8 mouse cellular contexts compared by ENCODE assay signal in the genomic region with DNA sequence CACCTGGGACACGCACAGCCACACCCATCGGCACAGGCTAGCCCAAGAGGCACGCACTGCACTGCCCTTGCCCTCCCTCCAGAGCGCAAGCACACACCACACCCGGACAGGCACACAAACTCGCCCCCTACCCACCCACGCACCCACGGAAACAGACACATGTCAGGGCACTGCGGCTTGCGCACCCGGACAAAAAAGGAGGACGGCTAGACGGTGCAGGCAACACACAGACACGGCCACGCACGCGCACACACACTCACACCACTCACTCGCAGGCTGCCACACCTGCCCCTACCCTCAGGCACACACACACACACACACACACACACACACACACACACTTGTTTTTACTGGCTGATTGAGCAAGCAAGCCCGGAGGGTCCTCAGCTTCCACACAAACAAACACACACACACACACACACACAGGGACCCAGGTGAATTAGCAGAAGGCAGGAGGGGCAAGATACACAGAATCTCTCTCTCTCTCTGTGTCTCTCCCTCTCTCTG. TPM values are rescaled to one million over a fixed set of nuclear protein-coding genes. Genes with fewer than 3 reads are reported as not detected.
DNase-seq lines count a peak whose midpoint lies in the region; TF ChIP-seq lines count a peak whose summit lies in the region.
"Not testable (repeated sequence)": the region's sequence is repeated elsewhere in the genome, so short reads cannot be mapped to it uniquely, and the experiment has no call there.

No protein-coding gene starts in this region.

- not testable (repeated sequence) for H3K27ac ChIP-seq in layer of hippocampus, adult 2 months

- H3K4me3 ChIP-seq in layer of hippocampus, adult 2 months = not testable (repeated sequence)

- not testable (repeated sequence) for TF ChIP-seq CTCF in layer of hippocampus, adult 2 months (conservative IDR thresholded peaks at IDR 0.05)

- DNase-seq in T-cell, adult 2 months (ENCODE audit: low spot score) = peak; percentile 52
- DNase-seq in cerebellum, adult 9-11 months = peak; percentile 49
- peak; percentile 35 to 37 for DNase-seq in gastrocnemius, adult 8-10 months (ENCODE audit: low spot score in 2 of 2)
- peak; percentile 48 for DNase-seq in kidney, adult 11 months
- DNase-seq in layer of hippocampus, adult 2 months (ENCODE audit: low spot score in 2 of 2) = peak; percentile 16 to 23
- peak; percentile 1 for DNase-seq in lung, postnatal 10 days
- DNase-seq in spleen, adult 12 weeks (ENCODE audit: low spot score) = peak; percentile 12
- peak; percentile 2 for DNase-seq in urinary bladder, postnatal 14 days (ENCODE audit: low spot score)

RNA-seq across cellular contexts. Expression of a gene that starts 53.0 kb away (rescaled TPM):
- 10 to 100 TPM; 17.9 to 29.8 (median 26.8) TPM for total RNA-seq in gastrocnemius, adult 8-10 months (2022)
- 10 to 100 TPM; 43.9 to 44.7 TPM for total RNA-seq in layer of hippocampus, adult 2 months (2021)

Comparison
In these comparisons a context has a peak if more than half of its experiments do, and no peak if none do; other contexts are left out.
1. DNase-seq: peak in every context shown above with its lines; median percentile 52 in T-cell, adult 2 months; 49 in cerebellum, adult 9-11 months; 48 in kidney, adult 11 months; 36 in gastrocnemius, adult 8-10 months; 20 in layer of hippocampus, adult 2 months; 12 in spleen, adult 12 weeks; 2 in urinary bladder, postnatal 14 days; 1 in lung, postnatal 10 days.